Mouse (Mus musculus) heart, postnatal 25 days (tissue): ENCODE data around the gene Dusp22. TPM values are rescaled to one million over a fixed set of nuclear protein-coding genes. Genes with fewer than 3 reads are reported as not detected.

Experiments
- DNase-seq: peaks from one replicate; pipeline ENCODE4 v3.0.0; 2022; ENCODE audit warnings: low spot score
- intact Hi-C: fragments of 180-260 bp; cut with DNase I; formaldehyde crosslinking; loops from one replicate; pipeline ENCODE4 v1.15.1; 2025
- total RNA-seq, 2 experiments: library from RNA; stranded (reverse); gene quantifications; 2 replicates each; pipeline ENCODE4 v1.2.3; 2021

Gene Dusp22
- total RNA-seq, 2 experiments from 2014 or later, result 22.6 to 24.9 TPM

- intact Hi-C loops, result no loop called here
- DNase-seq, result no peak
Observed at GRCm38 (mm10) chr13:30712280-30712679, 52.5 kb downstream of the Dusp22 start.

DNA sequence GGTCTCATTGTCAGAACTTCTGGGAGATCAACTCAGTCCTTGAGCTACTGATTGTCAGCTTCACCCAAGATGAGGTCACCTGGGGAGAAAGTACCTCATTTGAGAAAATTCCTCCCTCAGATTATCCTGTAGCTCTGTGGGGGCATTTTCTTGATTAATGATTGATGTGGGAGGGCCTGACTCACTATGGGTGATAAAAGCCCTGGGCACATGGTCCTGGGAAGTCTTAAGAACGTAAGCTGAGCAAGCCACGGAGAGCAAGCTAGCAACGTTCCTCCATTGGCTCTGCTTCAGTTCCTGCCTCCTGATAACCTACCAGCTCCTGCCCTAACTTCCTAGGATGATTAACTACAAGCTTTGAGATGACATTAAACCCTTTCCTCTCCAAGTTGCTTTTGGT lies 53.8 kb downstream of the Dusp22 start:
- intact Hi-C loops, result no loop called here
- DNase-seq, result no peak

- no peak for DNase-seq
- intact Hi-C loops, result no loop called here
Observed at GRCm38 (mm10) chr13:30714552-30714951, 54.8 kb downstream of the Dusp22 start.

DNA sequence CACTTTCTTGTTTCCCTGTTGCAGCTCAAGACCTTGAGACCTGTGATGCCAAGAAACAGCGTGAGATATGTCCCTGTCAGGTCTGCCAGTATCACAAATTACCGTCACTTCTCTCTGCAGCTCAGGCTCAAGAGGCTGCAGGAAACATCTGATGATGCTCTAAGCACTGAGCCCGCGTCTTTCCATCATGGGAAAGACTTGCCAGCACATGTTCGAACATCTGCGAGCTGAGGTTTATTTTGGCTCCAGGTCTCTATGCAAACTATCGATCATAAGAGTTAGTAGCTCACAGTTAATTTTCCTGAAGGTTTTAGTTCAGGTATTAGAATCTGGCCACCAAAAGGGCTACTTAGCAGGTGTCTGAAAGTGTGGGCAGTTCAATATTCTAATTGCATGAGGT lies 55.3 kb downstream of the Dusp22 start:
- intact Hi-C loops, result no loop called here
- DNase-seq, result no peak

GRCm38 (mm10) chr13:30715573-30715972 lies 55.8 kb downstream of the Dusp22 start:
- no peak for DNase-seq
- intact Hi-C loops, result no loop called here

GRCm38 (mm10) chr13:30716611-30717010 lies 56.8 kb downstream of the Dusp22 start:
- intact Hi-C loops, result no loop called here
- DNase-seq, result no peak

DNA sequence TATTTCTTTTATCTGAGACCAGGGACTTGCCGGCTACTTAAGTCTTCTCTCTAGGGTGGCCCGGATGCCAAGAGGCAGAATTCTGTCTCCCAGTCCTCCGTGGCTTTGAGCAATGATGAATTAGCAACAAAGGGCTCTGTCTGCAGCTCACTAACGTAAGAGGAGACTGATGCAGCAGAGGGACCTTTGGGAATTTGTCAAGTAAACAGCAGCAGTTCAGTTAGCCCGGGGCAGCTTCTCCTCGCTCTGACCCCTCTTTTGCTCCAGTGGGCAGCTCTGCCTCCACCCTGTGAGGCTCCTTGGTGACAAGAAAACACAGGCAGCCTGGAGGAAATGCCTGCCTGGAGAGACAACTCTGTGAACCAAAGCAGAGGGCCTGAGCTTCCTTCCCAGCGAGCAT lies 62.8 kb downstream of the Dusp22 start:
- intact Hi-C loops, result no loop called here
- DNase-seq, result no peak

GRCm38 (mm10) chr13:30723258-30723657 lies 63.5 kb downstream of the Dusp22 start:
- DNase-seq, result no peak

DNA sequence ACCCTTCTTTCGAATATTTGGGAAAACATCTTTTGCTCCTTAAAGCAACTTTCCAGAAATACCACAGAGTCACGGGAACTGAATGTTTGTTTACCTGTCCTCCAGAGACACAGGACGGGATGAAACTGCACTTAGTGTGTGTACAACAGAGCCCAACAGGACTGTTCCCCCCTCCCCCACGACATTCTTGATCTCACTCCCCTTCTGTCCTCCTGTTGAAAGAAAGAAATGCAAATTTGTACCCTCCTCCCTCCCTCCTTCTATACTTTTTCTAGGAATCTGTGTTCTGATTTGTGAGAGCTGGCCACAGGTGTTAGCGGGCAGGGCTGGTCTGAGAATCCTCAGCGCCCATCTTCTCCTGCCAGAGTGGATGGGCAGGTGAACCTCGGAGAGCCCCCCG lies 64.1 kb downstream of the Dusp22 start:
- DNase-seq, result no peak
- intact Hi-C loops, result no loop called here

More at GRCm38 (mm10) chr13:30723258-30723657, 63.5 kb downstream of the Dusp22 start:
- intact Hi-C loops, result no loop called here

DNA sequence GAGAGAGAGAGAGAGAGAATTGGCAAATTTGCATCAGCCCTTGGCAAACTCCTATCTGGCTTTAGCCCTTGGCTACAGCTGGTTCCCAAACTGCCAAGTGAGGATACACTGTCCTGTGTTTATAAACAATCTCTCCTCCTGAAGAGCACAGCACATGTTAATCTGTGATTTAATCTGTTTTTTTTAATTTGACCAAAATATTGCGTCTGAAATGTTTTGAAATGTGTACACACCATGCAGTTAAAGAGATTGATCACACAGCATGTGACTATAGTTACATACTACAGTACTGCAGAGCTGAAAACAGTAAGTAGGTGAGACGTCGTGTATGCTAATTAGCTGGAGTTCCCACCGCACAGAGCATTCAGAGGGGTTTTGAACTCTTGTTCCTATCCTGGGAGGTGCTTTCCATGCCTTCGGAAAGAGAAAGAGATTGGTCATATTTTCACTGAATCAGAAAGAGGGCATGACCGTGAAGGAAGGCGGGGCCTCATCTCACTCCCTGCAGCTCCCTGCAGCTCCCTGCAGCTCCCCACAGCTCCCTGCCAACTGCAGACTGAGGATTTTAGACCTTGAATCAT lies 65.0 kb downstream of the Dusp22 start:
- intact Hi-C loops, result loop anchor here (5.0 kb wide), 1 partner anchor 157 kb away; no protein-coding TSS in a partner anchor
- no peak for DNase-seq

DNA sequence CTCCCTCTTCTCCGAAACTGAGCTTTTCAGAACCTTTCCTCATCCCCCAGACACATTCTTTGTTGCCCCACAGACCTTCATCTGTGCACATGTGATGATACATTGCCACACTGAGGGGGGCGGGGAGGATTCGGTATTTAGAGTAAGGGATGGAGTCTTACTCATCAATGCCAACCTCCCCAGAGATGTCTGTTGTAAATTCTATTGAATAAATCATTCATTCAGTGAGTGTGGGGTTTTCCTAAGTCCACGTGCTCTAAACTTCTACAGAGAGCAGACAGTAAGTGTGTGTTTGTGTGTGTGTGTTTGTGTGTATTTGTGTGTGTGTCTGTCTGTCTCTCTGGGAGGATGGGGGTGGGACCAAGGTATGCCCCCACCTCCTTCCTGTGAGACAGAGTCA lies 67.1 kb downstream of the Dusp22 start:
- DNase-seq, result no peak
- intact Hi-C loops, result loop anchor here (5.0 kb wide), 1 partner anchor 160 kb away; no protein-coding TSS in a partner anchor

GRCm38 (mm10) chr13:30728155-30728554 lies 68.4 kb downstream of the Dusp22 start:
- intact Hi-C loops, result loop anchor here (2.0 to 5.0 kb wide), 2 partner anchors 125 to 161 kb away; no protein-coding TSS in a partner anchor
- no peak for DNase-seq

GRCm38 (mm10) chr13:30729245-30729644 lies 69.4 kb downstream of the Dusp22 start:
- intact Hi-C loops, result loop anchor here (2.0 to 5.0 kb wide), 2 partner anchors 126 to 162 kb away; no protein-coding TSS in a partner anchor
- DNase-seq, result no peak

DNA sequence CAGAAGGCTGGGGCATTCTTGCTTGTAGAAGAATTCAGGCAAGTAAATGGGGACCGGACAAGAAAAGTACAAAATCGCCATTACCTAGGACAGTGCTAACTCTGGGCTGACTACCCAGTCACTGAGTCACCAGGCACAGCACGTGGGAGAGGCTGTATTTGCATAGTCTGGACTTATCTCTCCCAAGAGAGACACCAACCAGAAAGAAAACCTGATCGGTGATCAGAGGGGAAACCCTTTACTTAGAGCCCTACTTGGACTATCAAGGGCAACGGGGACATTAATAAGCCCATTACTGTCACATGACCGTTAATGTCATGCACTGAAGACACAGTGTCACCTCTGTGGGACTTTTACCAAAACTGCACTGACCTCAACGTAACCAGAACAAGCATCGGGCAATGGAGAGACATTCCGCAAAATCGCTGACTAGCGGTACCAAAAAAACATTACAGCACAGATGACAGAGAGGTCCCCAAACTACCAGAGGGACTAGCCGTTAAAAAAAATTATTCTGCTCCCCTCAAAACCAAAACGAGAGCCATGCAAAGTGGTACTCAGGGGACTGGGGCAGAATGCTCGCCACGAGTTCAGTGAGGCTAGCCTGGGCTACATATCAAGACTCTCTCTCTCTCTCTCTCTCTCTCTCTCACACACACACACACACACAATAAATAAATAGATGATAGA lies 70.5 kb downstream of the Dusp22 start:
- no peak for DNase-seq
- intact Hi-C loops, result no loop called here

GRCm38 (mm10) chr13:30732709-30733445 lies 73.1 kb downstream of the Dusp22 start:
- DNase-seq, result no peak
- intact Hi-C loops, result no loop called here

GRCm38 (mm10) chr13:30736721-30737120 lies 76.9 kb downstream of the Dusp22 start:
- no peak for DNase-seq
- intact Hi-C loops, result no loop called here

DNA sequence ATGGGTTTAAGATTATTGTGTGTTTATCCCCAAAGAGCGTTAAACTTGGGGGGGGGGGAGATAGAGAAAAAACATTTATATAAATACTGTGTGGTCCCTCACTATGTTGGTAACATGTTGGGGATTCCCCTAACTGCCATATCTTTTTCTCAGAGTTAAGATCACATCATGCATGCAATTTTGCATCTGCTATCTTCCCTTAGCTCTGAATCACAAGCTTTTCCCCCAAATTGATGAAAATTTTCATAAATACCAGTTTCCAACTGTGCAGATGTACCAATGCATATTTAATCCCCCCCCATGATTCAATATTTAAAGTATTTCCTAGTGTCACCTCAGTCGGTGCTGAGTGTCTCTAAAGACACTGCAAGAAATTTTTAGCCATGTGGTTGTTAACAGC lies 77.5 kb downstream of the Dusp22 start:
- no peak for DNase-seq

DNA sequence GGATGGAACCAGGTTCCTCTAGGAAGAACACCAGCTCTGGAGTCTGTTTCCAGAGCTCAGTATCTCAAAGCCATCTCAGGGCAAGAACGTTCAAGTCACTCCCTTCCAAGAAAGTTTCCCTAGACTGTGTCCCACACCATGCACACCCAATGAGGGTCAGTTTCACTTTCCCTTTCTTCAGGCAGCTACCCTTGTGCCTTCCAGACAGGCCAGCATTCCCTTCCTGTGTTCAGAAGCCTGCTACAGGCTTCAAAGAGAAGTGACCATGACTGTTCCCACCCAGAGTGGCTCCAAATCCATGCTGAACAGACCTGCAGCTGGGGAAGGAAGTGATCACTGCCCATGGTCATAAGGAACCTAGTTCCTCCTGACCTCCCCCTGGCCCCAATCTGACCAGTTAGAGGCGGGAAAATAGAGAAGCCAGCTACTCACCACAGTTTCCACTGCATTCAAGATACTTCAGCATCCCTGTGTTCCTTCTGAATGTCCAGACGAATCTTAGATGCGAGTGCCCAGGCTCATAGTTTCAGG lies 78.6 kb downstream of the Dusp22 start:
- no peak for DNase-seq
- intact Hi-C loops, result no loop called here

More for the DNA sequence above, 77.5 kb downstream of the Dusp22 start:
- intact Hi-C loops, result no loop called here

DNA sequence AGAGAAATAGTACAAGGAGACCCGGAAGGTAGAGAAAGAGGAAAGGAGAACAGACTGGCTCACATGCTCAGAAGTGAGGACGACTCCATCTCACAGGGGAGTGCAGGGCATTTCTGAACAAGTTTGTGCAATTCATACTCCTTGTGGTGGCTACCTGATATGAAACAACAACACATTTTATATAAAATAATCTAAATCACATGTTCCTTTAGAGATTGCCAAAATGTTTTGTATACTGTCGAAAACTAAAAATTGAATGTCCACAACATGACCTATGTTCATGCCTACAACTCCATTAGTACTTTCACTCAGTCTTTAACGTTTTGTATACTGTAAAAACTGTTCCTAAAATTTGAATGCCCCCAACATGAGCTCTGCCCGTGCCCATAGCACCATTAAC lies 81.4 kb downstream of the Dusp22 start:
- intact Hi-C loops, result no loop called here
- DNase-seq, result no peak

GRCm38 (mm10) chr13:30742411-30742970 lies 82.7 kb downstream of the Dusp22 start:
- intact Hi-C loops, result no loop called here
- DNase-seq, result no peak
